Mouse (Mus musculus) MEL (cell line): ENCODE data around the gene Gatad2a. TPM values are rescaled to one million over a fixed set of nuclear protein-coding genes. Genes with fewer than 3 reads are reported as not detected.
A peak's percentile ranks its signal among the peaks of the same experiment; 100 is the strongest.

ENCODE experiments used
- DNase-seq: peaks from one replicate; pipeline ENCODE4 v3.0.0; 2011; ENCODE audit warnings: low read depth, low spot score
- H3K27ac ChIP-seq: 2 replicates; pipeline ENCODE4 v1.5.1; 2012; ENCODE audit warnings: low read depth, mild to moderate bottlenecking, control low read depth, low read length, moderate library complexity; ENCODE audit not compliant: control insufficient read depth
- H3K27me3 ChIP-seq, 2 experiments: fragments of 150-350 bp in 1 of 2; sonication (generic) in 1 of 2; 2 replicates each; pipeline ENCODE4 v1.6.1; 2012; ENCODE audit warnings: low read length in 2 of 2, mild to moderate bottlenecking in 2 of 2, improper control_type of control experiment in 1 of 2, moderate library complexity in 1 of 2; ENCODE audit not compliant: insufficient read depth in 2 of 2, control insufficient read depth in 1 of 2
- H3K36me3 ChIP-seq, 2 experiments: 2 replicates each; pipeline ENCODE4 v1.6.1; 2012 to 2014; ENCODE audit warnings: low read length in 2 of 2, improper control_type of control experiment in 1 of 2, inconsistent platforms in 1 of 2, mild to moderate bottlenecking in 1 of 2; ENCODE audit not compliant: insufficient read depth in 2 of 2, control insufficient read depth in 1 of 2
- H3K4me1 ChIP-seq, 2 experiments: fragments of 150-350 bp in 1 of 2; sonication (generic) in 1 of 2; 2 replicates each; pipeline ENCODE4 v1.6.1; 2012; ENCODE audit warnings: low read length in 2 of 2, improper control_type of control experiment in 1 of 2, mild to moderate bottlenecking in 1 of 2; ENCODE audit not compliant: insufficient read depth in 2 of 2, control insufficient read depth in 1 of 2
- H3K4me3 ChIP-seq, 2 experiments: fragments of 150-350 bp in 1 of 2; sonication (generic) in 1 of 2; 2 replicates each; pipeline ENCODE4 v1.5.1; 2012; ENCODE audit warnings: low read depth in 2 of 2, low read length in 2 of 2, mild to moderate bottlenecking in 2 of 2, moderate library complexity in 2 of 2, control low read depth in 1 of 2, improper control_type of control experiment in 1 of 2; ENCODE audit not compliant: control insufficient read depth in 1 of 2, insufficient read depth in 1 of 2
- H3K79me2 ChIP-seq: 2 replicates; pipeline ENCODE4 v1.6.1; 2012; ENCODE audit warnings: mild to moderate bottlenecking, low read length, moderate library complexity; ENCODE audit not compliant: control insufficient read depth, poor library complexity, insufficient read depth
- H3K9ac ChIP-seq: 2 replicates; pipeline ENCODE4 v1.6.1; 2012; ENCODE audit warnings: low read depth, mild to moderate bottlenecking, control low read depth, low read length, moderate library complexity; ENCODE audit not compliant: control insufficient read depth, poor library complexity, severe bottlenecking
- H3K9me3 ChIP-seq: fragments of 150-350 bp; sonication (generic); replicated peaks from 2 replicates; pipeline ENCODE4 v1.6.1; 2012; ENCODE audit warnings: mild to moderate bottlenecking, low read length, improper control_type of control experiment, moderate library complexity; ENCODE audit not compliant: insufficient read depth
- CHD2 ChIP-seq: IDR thresholded peaks from 2 replicates; pipeline ENCODE4 v1.6.1; 2011; ENCODE audit warnings: low read length, improper control_type of control experiment
- CTCF ChIP-seq, 3 experiments: IDR thresholded peaks in 2 of 3; conservative IDR thresholded peaks in 1 of 3; 2 replicates each; pipeline ENCODE4 v1.5.1; 2011 to 2012; ENCODE audit warnings: low read length in 3 of 3, low read depth in 2 of 3, mild to moderate bottlenecking in 2 of 3, improper control_type of control experiment in 1 of 3, inconsistent platforms in 1 of 3, mixed read lengths in 1 of 3, moderate library complexity in 1 of 3; ENCODE audit not compliant: control insufficient read depth in 1 of 3, insufficient read depth in 1 of 3, poor library complexity in 1 of 3, severe bottlenecking in 1 of 3
- E2F4 ChIP-seq: IDR thresholded peaks from 2 replicates; pipeline ENCODE4 v1.6.1; 2011; ENCODE audit warnings: low read depth, low read length, improper control_type of control experiment, borderline replicate concordance
- ELF1 ChIP-seq: IDR thresholded peaks from 2 replicates; pipeline ENCODE4 v1.6.1; 2014; ENCODE audit warnings: low read depth, mild to moderate bottlenecking, inconsistent platforms, low read length, improper control_type of control experiment, moderate library complexity
- EP300 ChIP-seq, 2 experiments: IDR thresholded peaks; 2 replicates each; pipeline ENCODE4 v1.6.1; 2011; ENCODE audit warnings: improper control_type of control experiment in 2 of 2, low read length in 2 of 2, low read depth in 1 of 2, mild to moderate bottlenecking in 1 of 2
- ETS1 ChIP-seq: IDR thresholded peaks from 2 replicates; pipeline ENCODE4 v1.6.1; 2012; ENCODE audit warnings: low read depth, mild to moderate bottlenecking, inconsistent platforms, low read length, improper control_type of control experiment, moderate library complexity
- JUND ChIP-seq: IDR thresholded peaks from 2 replicates; pipeline ENCODE4 v1.6.1; 2011; ENCODE audit warnings: low read depth, mild to moderate bottlenecking, improper control_type of control experiment, low read length
- KAT2A ChIP-seq: conservative IDR thresholded peaks from 2 replicates; pipeline ENCODE4 v1.6.1; 2012; ENCODE audit warnings: low read depth, low read length, improper control_type of control experiment, inconsistent platforms
- MAX ChIP-seq: IDR thresholded peaks from 2 replicates; pipeline ENCODE4 v1.6.1; 2011; ENCODE audit warnings: low read length, improper control_type of control experiment
- MXI1 ChIP-seq: IDR thresholded peaks from 2 replicates; pipeline ENCODE4 v1.6.1; 2011; ENCODE audit warnings: mild to moderate bottlenecking, low read depth, low read length, improper control_type of control experiment
- MYC ChIP-seq: IDR thresholded peaks from 2 replicates; pipeline ENCODE4 v1.6.1; 2011; ENCODE audit warnings: low read depth, mild to moderate bottlenecking, low read length, improper control_type of control experiment, moderate library complexity
- NELFE ChIP-seq: IDR thresholded peaks from 2 replicates; pipeline ENCODE4 v1.6.1; 2011; ENCODE audit warnings: low read depth, low read length, improper control_type of control experiment
- NRF1 ChIP-seq: IDR thresholded peaks from 2 replicates; pipeline ENCODE4 v1.6.1; 2014; ENCODE audit warnings: low read depth, mild to moderate bottlenecking, inconsistent platforms, low read length, improper control_type of control experiment, moderate library complexity; ENCODE audit not compliant: poor library complexity, insufficient read depth, severe bottlenecking
- POLR2A ChIP-seq, 2 experiments: IDR thresholded peaks; 2 replicates each; pipeline ENCODE4 v1.6.1; 2011 to 2012; ENCODE audit warnings: low read length in 2 of 2, mild to moderate bottlenecking in 2 of 2, control low read depth in 1 of 2, improper control_type of control experiment in 1 of 2, low read depth in 1 of 2, moderate library complexity in 1 of 2; ENCODE audit not compliant: control insufficient read depth in 1 of 2, insufficient read depth in 1 of 2, poor library complexity in 1 of 2
- RAD21 ChIP-seq: IDR thresholded peaks from 2 replicates; pipeline ENCODE4 v1.6.1; 2011; ENCODE audit warnings: mild to moderate bottlenecking, low read depth, low read length, improper control_type of control experiment
- TAL1 ChIP-seq: IDR thresholded peaks from 2 replicates; pipeline ENCODE4 v1.6.1; 2012; ENCODE audit warnings: mild to moderate bottlenecking, inconsistent platforms, low read length, moderate library complexity, mixed read lengths
- TBP ChIP-seq: IDR thresholded peaks from 2 replicates; pipeline ENCODE4 v1.8.0; 2011; ENCODE audit warnings: low read depth, low read length, improper control_type of control experiment
- ZMIZ1 ChIP-seq: IDR thresholded peaks from 2 replicates; pipeline ENCODE4 v1.6.1; 2012; ENCODE audit warnings: low read depth, mild to moderate bottlenecking, inconsistent platforms, low read length, improper control_type of control experiment, moderate library complexity
- polyA plus RNA-seq, 2 experiments: library from polyadenylated mRNA; stranded (reverse) in 1 of 2; unstranded in 1 of 2; fragments of >175 nt in 1 of 2; fragments of >200 nt in 1 of 2; gene quantifications; 2 replicates each; pipeline versions ENCODE4 v1.2.1 to v1.2.4; 2012; ENCODE audit warnings: low replicate concordance in 2 of 2, low read depth in 1 of 2; ENCODE audit not compliant: insufficient read length in 2 of 2, insufficient read depth in 1 of 2, missing spikeins in 1 of 2
- total RNA-seq: library from RNA; depleted of rRNA; stranded (reverse); fragments of 300-350 nt; gene quantifications from 2 replicates; pipeline ENCODE4 v1.2.3, GENCODE M21; 2012

Gatad2a gene
- total and polyA plus RNA-seq, 3 experiments: 38.0 to 129 (median 111) TPM

- no peak for DNase-seq
- no peak overlapping the region for H3K27ac ChIP-seq
- H3K4me1 ChIP-seq: peaks cover 8 to 40% of the 10 kb centered on the region in 2 experiments
- no peak overlapping the region for H3K9ac ChIP-seq
- H3K79me2 ChIP-seq: peaks cover 80% of the 10 kb centered on the region
- TF ChIP-seq CHD2 (no peak), ZMIZ1 (no peak), E2F4 (no peak), KAT2A (no peak), JUND (no peak), NRF1 (no peak), MXI1 (no peak), MYC (no peak), EP300 (IDR thresholded peaks at IDR 0.05; ENCODE audit: low read depth in 1 of 2, low read length in 2 of 2) (no peak)
- TF ChIP-seq, all 39 proteins: peak for 0
- Histone ChIP-seq H3K4me3 (no peak overlapping the region), H3K36me3 (peaks cover 3 to 44% of the 10 kb centered on the region in 2 experiments), H3K27me3 (no peaks in the 10 kb centered on the region), H3K9me3 (no peaks in the 10 kb centered on the region)
These were observed 25.3 kb downstream of the Gatad2a start for GRCm38 (mm10) chr8:69970880-69971279.

GRCm38 (mm10) chr8:69967291-69967933 is 28.8 kb downstream of the Gatad2a start:
- peaks cover 4 to 34% of the 10 kb centered on the region in 2 experiments for H3K36me3 ChIP-seq

GRCm38 (mm10) chr8:69959241-69959640 is 36.9 kb downstream of the Gatad2a start:
- TF ChIP-seq CTCF (IDR thresholded peaks at IDR 0.05 in 2 of 3, conservative IDR thresholded peaks at IDR 0.05 in 1 of 3; ENCODE audit: control insufficient read depth in 1 of 3, insufficient read depth in 1 of 3, low read depth in 2 of 3, low read length in 3 of 3, poor library complexity in 1 of 3, severe bottlenecking in 1 of 3) (no peak), NELFE (no peak), ETS1 (no peak)
- Histone ChIP-seq H3K4me1 (peaks cover 9 to 27% of the 10 kb centered on the region in 2 experiments), H3K4me3 (no peak overlapping the region)

More at GRCm38 (mm10) chr8:69967291-69967933, 28.8 kb downstream of the Gatad2a start:
- TF ChIP-seq ELF1 (no peak), TBP (no peak), MXI1 (no peak), MAX (no peak), POLR2A (IDR thresholded peaks at IDR 0.05; ENCODE audit: control insufficient read depth in 1 of 2, insufficient read depth in 1 of 2, low read depth in 1 of 2, low read length in 2 of 2, poor library complexity in 1 of 2) (no peak), TAL1 (no peak), RAD21 (no peak)
- TF ChIP-seq, all 39 proteins: peak for 0
- Histone ChIP-seq H3K27ac (no peak overlapping the region), H3K27me3 (no peaks in the 10 kb centered on the region), H3K4me3 (no peak overlapping the region), H3K79me2 (peaks cover 95% of the 10 kb centered on the region), H3K9ac (no peak overlapping the region), H3K9me3 (no peaks in the 10 kb centered on the region), H3K4me1 (peaks cover 2 to 28% of the 10 kb centered on the region in 2 experiments)
- peak; percentile 40 for DNase-seq

More at GRCm38 (mm10) chr8:69959241-69959640, 36.9 kb downstream of the Gatad2a start:
- H3K79me2 ChIP-seq: peaks cover 91% of the 10 kb centered on the region
- H3K9ac ChIP-seq: no peak overlapping the region
- no peaks in the 10 kb centered on the region for H3K9me3 ChIP-seq
- H3K27me3 ChIP-seq: no peaks in the 10 kb centered on the region
- H3K36me3 ChIP-seq: peaks cover 1 to 30% of the 10 kb centered on the region in 2 experiments; a peak in 3 of 4 replicates
- H3K27ac ChIP-seq: no peak overlapping the region
- no peak for DNase-seq
